8 mouse cellular contexts compared by ENCODE assay signal in genomic region chr2:26123079-26123648, GRCm38 (mm10). TPM values are rescaled to one million over a fixed set of nuclear protein-coding genes. Genes with fewer than 3 reads are reported as not detected.
DNase-seq lines count a peak whose midpoint lies in the region; ATAC-seq lines count a peak whose summit lies in the region.

Gene Nacc2 (minus strand): TSS chr2:26123220.

- H3K27ac ChIP-seq in kidney, embryonic 15.5 days: peak within 1 kb of the TSS; percentile 41; the same call in 1 of the 2 replicates
- H3K27ac ChIP-seq in intestine, embryonic 14.5 days (ENCODE audit: low read depth): no peak within 1 kb of the TSS
- peak within 1 kb of the TSS; percentile 63 for H3K27ac ChIP-seq in liver, embryonic 16.5 days (ENCODE audit: low read length)

- H3K4me1 ChIP-seq in kidney, embryonic 15.5 days: peaks cover 34% of the 10 kb centered on the region
- peaks cover 16% of the 10 kb centered on the region for H3K4me1 ChIP-seq in intestine, embryonic 14.5 days (replicated peaks; ENCODE audit: control insufficient read depth, insufficient read depth, low read length)
- peaks cover 30% of the 10 kb centered on the region for H3K4me1 ChIP-seq in liver, embryonic 16.5 days (ENCODE audit: control insufficient read depth, low read depth, low read length)

- peak within 1 kb of the TSS; percentile 71 for H3K9ac ChIP-seq in kidney, embryonic 15.5 days
- peak within 1 kb of the TSS; percentile 72 for H3K9ac ChIP-seq in intestine, embryonic 14.5 days (ENCODE audit: low read length)
- peak within 1 kb of the TSS; percentile 65 for H3K9ac ChIP-seq in liver, embryonic 16.5 days (ENCODE audit: low read depth, low read length)

- H3K36me3 ChIP-seq in kidney, embryonic 15.5 days: no peaks in the 10 kb centered on the region
- H3K36me3 ChIP-seq in intestine, embryonic 14.5 days (ENCODE audit: control insufficient read depth, insufficient read depth, low read length): no peaks in the 10 kb centered on the region
- no peaks in the 10 kb centered on the region for H3K36me3 ChIP-seq in liver, embryonic 16.5 days (ENCODE audit: control insufficient read depth, insufficient read depth)

- peaks cover 21% of the 10 kb centered on the region for H3K27me3 ChIP-seq in kidney, embryonic 15.5 days
- H3K27me3 ChIP-seq in intestine, embryonic 14.5 days (replicated peaks; ENCODE audit: control insufficient read depth, insufficient read depth, low read length): peaks cover 12% of the 10 kb centered on the region; the same call in 1 of the 2 replicates
- H3K27me3 ChIP-seq in liver, embryonic 16.5 days (ENCODE audit: control insufficient read depth, insufficient read depth, low read depth, low read length): peaks cover 38% of the 10 kb centered on the region

- WGBS in kidney, embryonic 15.5 days: 21% methylated on average over 9 of the region's 9 CpGs
- 27% methylated on average over 9 of the region's 9 CpGs for WGBS in intestine, embryonic 14.5 days
- 32% methylated on average over 9 of the region's 9 CpGs for WGBS in liver, embryonic 16.5 days (ENCODE audit: insufficient replicate concordance)

- peak; percentile 26; the same call in 1 of the 2 replicates for ATAC-seq in kidney, embryonic 15.5 days (replicated peaks; ENCODE audit: low FRiP score)
- no peak for ATAC-seq in intestine, embryonic 14.5 days (replicated peaks; ENCODE audit: low FRiP score, low TSS enrichment, low read depth)
- ATAC-seq in liver, embryonic 16.5 days (ENCODE audit: low read depth): 0 out of 2 replicates have a peak, but pooled peaks have one; percentile 7

- no peak for DNase-seq in kidney, adult 11 months
- peak; percentile 54 for DNase-seq in adrenal gland, postnatal 14 days
- DNase-seq in gastrocnemius, postnatal 10 days: no peak
- no peak for DNase-seq in intestine, embryonic 14.5 days (ENCODE audit: low spot score)
- no peak for DNase-seq in retina, postnatal 1 day
- no peak for DNase-seq in ovary, adult 18-20 months (ENCODE audit: low spot score)

- peak within 1 kb of the TSS; percentile 82 for H3K4me3 ChIP-seq in kidney, embryonic 15.5 days (replicated peaks)
- H3K4me3 ChIP-seq in intestine, embryonic 14.5 days (ENCODE audit: low read depth, low read length): peak within 1 kb of the TSS; percentile 70
- peak within 1 kb of the TSS; percentile 66 for H3K4me3 ChIP-seq in liver, embryonic 16.5 days (ENCODE audit: low read depth, low read length)

- no peaks in the 10 kb centered on the region for H3K9me3 ChIP-seq in kidney, embryonic 15.5 days (replicated peaks)
- H3K9me3 ChIP-seq in intestine, embryonic 14.5 days (ENCODE audit: control insufficient read depth, low read length): no peaks in the 10 kb centered on the region
- no peaks in the 10 kb centered on the region for H3K9me3 ChIP-seq in liver, embryonic 16.5 days (replicated peaks; ENCODE audit: control insufficient read depth, low read length)

- H3K4me2 ChIP-seq in kidney, embryonic 15.5 days: peak within 1 kb of the TSS; percentile 99
- H3K4me2 ChIP-seq in intestine, embryonic 14.5 days (ENCODE audit: low read length): peak within 1 kb of the TSS; percentile 99
- H3K4me2 ChIP-seq in liver, embryonic 16.5 days (ENCODE audit: low read depth, low read length): peak within 1 kb of the TSS; percentile 79

RNA-seq across cellular contexts. Expression of gene Nacc2, which starts in this region (rescaled TPM):
- 8.7 and 10.5 TPM in 2 replicates for polyA plus RNA-seq in kidney, embryonic 15.5 days (2015; fragmentation: Nextera tagmentation; extraction: Ambion mirVana)
- total RNA-seq in adrenal gland, postnatal 14 days (2021): 25.9 and 30.5 TPM in 2 replicates
- 10 to 100 TPM; 13.4 to 14.5 TPM for total RNA-seq in gastrocnemius, postnatal 10 days (2021)
- polyA plus RNA-seq in intestine, embryonic 14.5 days (2014; fragmentation: Nextera tagmentation; extraction: Ambion mirVana): 11.3 and 13.2 TPM in 2 replicates
- polyA plus RNA-seq in liver, embryonic 16.5 days (2015; fragmentation: Nextera tagmentation; extraction: Ambion mirVana): 3.9 and 6.4 TPM in 2 replicates
